Mouse (Mus musculus) liver, postnatal 0 days (tissue): ENCODE measurements around the gene Ocrl. TPM values are rescaled to one million over a fixed set of nuclear protein-coding genes. Genes with fewer than 3 reads are reported as not detected.

Experiments
- ATAC-seq: fragments of 200-750 bp; cut with Nextera tagmentation; 2 replicates; pipeline ENCODE4 v1.8.0; 2017; ENCODE audit warnings: mild to moderate bottlenecking, moderate library complexity
- DNase-seq: peaks from one replicate; pipeline ENCODE4 v3.0.0-alpha.2; 2016
- H3K27ac ChIP-seq: fragments of 300-500 bp; sonication (generic); 2 replicates; pipeline ENCODE4 v1.5.1; 2014; ENCODE audit warnings: antibody characterized with exemption, moderate library complexity, mild to moderate bottlenecking, low read depth
- H3K27me3 ChIP-seq: fragments of 300-500 bp; sonication (generic); 2 replicates; pipeline ENCODE4 v1.6.1; 2014; ENCODE audit warnings: low read length, control low read depth, mixed read lengths; ENCODE audit not compliant: insufficient read depth
- H3K36me3 ChIP-seq: fragments of 300-500 bp; sonication (generic); replicated peaks from 2 replicates; pipeline ENCODE4 v1.6.1; 2014; ENCODE audit warnings: mild to moderate bottlenecking, control low read depth, low read length, moderate library complexity, mixed read lengths; ENCODE audit not compliant: insufficient read depth
- H3K4me1 ChIP-seq: fragments of 300-500 bp; sonication (generic); 2 replicates; pipeline ENCODE4 v1.6.1; 2014; ENCODE audit warnings: antibody characterized with exemption, mild to moderate bottlenecking, control low read depth; ENCODE audit not compliant: insufficient read depth
- H3K4me2 ChIP-seq: fragments of 300-500 bp; sonication (generic); 2 replicates; pipeline ENCODE4 v1.6.1; 2014; ENCODE audit warnings: low read depth, mild to moderate bottlenecking, low read length, moderate library complexity, mixed read lengths
- H3K4me3 ChIP-seq: fragments of 300-500 bp; sonication (generic); 2 replicates; pipeline ENCODE4 v1.5.1; 2014; ENCODE audit warnings: low read depth, low read length
- H3K9ac ChIP-seq: fragments of 300-500 bp; sonication (generic); replicated peaks from 2 replicates; pipeline ENCODE4 v1.6.1; 2014; ENCODE audit warnings: mild to moderate bottlenecking, moderate library complexity
- H3K9me3 ChIP-seq: fragments of 300-500 bp; sonication (generic); 2 replicates; pipeline ENCODE4 v1.6.1; 2016; ENCODE audit warnings: mild to moderate bottlenecking, control low read depth, low read length, mixed read lengths
- CTCF ChIP-seq: sonication (generic); IDR thresholded peaks from 2 replicates; pipeline ENCODE4 v1.5.1; 2016; ENCODE audit warnings: antibody characterized with exemption, low read depth
- EP300 ChIP-seq: IDR thresholded peaks from 2 replicates; pipeline ENCODE4 v1.6.1; 2016; ENCODE audit warnings: antibody characterized with exemption, low read depth, mild to moderate bottlenecking
- WGBS: fragments of 180-500 bp; shearing (Covaris S2); extraction: QIAGEN DNeasy Blood & Tissue Kit; methylation state at CpG from one replicate; pipeline ENCODE4 v1.1.7; 2014; ENCODE audit not compliant: insufficient replicate concordance; 5-methylcytosine and 5-hydroxymethylcytosine counted together
- polyA plus RNA-seq: library from polyadenylated mRNA; unstranded; fragments of >200 nt; fragmentation: Nextera tagmentation; extraction: Ambion mirVana; gene quantifications from 2 replicates; pipeline ENCODE4 v1.2.1, GENCODE M21; 2015

The Ocrl gene
- polyA plus RNA-seq = 2.5 and 2.6 TPM in 2 replicates

DNA sequence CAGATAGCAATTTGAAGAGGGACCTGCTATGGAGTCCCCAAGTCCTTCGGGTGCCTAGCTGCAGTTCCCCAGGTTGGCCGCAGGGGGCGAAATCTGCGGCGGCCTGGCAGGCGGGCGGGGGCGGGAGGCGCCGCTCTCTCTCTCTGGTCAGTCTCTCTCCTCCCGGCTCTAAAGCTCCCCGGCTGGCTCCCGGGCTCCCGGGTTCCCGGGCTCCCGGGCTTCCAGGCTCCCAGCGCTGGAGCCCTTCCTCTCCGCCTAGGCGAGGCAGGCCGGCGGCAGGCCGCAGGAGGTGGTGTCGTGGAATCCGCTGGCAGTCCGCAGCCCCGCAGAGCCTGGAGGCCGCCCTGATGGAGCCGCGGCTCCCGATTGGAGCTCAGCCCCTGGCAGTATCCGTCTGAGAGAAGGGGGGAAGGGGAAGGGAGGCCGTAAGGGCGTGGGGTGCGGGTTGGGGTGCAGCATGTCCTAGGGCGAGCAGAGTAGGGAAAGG lies at the start of gene Ocrl:
TSS of gene Ocrl (plus strand) at position 82 of the 487 bp plus-strand sequence.
- DNase-seq (peak; percentile 75), ATAC-seq (peak; percentile 89)
- H3K4me3 ChIP-seq = peak within 1 kb of the TSS; percentile 71
- H3K4me2 ChIP-seq = peak within 1 kb of the TSS; percentile 73
- H3K4me1 ChIP-seq = no peaks in the 10 kb centered on the region
- H3K36me3 ChIP-seq = no peaks in the 10 kb centered on the region
- H3K9me3 ChIP-seq = no peaks in the 10 kb centered on the region
- 11% methylated on average over 35 of the region's 35 CpGs for WGBS
- peak within 1 kb of the TSS; percentile 60; the same call in 1 of the 2 replicates for H3K27ac ChIP-seq
- H3K27me3 ChIP-seq = no peaks in the 10 kb centered on the region
- no peak for TF ChIP-seq EP300
- TF ChIP-seq CTCF = peak; percentile 80
- peak within 1 kb of the TSS; percentile 71 for H3K9ac ChIP-seq

DNA sequence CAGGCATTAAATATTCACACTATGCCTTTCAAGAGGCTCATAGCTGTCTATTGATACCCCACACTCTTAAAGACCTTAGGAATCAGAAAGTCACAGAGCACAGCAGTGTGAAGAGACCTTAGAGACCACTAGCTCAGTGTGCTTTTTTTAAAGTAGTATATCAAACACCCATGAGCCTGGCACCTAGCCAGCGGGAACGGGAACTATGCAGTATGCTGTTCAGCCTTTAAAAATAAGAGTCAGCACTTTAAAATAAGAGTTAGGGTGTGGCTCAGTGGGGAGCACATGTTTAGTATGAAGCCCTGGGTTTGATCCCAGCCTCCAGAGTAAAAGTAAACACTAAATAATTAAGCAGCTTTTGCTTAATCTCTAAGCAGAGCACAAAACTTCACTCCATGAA lies 32.1 kb upstream of the Ocrl start:
- TF ChIP-seq CTCF = no peak
- no peak for TF ChIP-seq EP300
- no peaks in the 10 kb centered on the region for H3K27me3 ChIP-seq
- H3K4me3 ChIP-seq = no peak overlapping the region
- H3K4me2 ChIP-seq = no peak overlapping the region
- H3K36me3 ChIP-seq = no peaks in the 10 kb centered on the region
- no peak overlapping the region for H3K27ac ChIP-seq
- ATAC-seq (no peak), DNase-seq (peak; percentile 24)
- no peak overlapping the region for H3K9ac ChIP-seq
- H3K4me1 ChIP-seq = no peaks in the 10 kb centered on the region
- H3K9me3 ChIP-seq = no peaks in the 10 kb centered on the region
- 35% methylated on average over 2 of the region's 2 CpGs for WGBS

DNA sequence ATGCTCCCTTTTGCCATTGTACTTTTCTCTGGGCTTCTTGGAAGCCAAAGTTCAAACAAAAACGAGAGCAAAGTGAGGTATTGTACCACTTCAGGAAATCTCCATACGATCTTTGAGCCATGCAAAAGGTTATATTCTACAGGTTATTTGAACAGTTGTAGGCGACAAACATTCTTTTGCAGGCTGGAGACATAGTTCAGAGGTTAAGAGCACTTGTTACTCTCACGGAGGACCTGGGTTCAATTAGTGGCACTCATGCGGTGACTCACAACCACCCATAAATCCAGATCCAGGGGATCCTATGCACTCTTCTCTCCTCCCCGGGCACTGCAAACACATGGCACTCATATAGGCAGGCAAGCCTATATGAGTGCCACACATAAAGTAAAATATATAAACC lies 29.4 kb upstream of the Ocrl start:
- no peak for DNase-seq

DNA sequence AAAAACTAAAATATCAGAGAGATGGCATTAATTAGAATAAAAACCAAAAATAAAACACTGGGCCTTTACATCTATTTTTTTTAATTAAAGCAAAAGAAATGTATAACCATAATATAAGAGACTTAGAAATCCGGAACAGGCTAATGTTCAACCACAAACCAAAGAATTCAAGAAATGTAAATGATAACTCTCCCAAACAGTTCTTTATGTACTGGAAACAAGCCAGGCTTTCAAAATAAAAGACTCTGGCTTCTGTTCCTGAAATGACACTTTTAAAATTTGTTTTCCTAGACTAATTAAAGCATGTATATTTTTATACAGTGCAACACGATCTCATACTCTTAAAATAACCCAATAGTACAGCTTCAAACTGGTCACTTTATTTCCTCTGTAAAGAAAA lies 24.8 kb upstream of the Ocrl start:
- Histone ChIP-seq H3K4me2 (no peak overlapping the region), H3K4me3 (no peak overlapping the region), H3K9ac (no peak overlapping the region), H3K27me3 (no peaks in the 10 kb centered on the region), H3K9me3 (no peaks in the 10 kb centered on the region), H3K27ac (no peak overlapping the region), H3K36me3 (no peaks in the 10 kb centered on the region), H3K4me1 (no peaks in the 10 kb centered on the region)
- TF ChIP-seq CTCF (no peak), EP300 (no peak)
- DNase-seq (no peak), ATAC-seq (no peak)
- WGBS = 57% methylated on average over 2 of the region's 2 CpGs

More for the DNA sequence above, 29.4 kb upstream of the Ocrl start:
- Histone ChIP-seq H3K27ac (no peak overlapping the region), H3K4me2 (no peak overlapping the region), H3K4me3 (no peak overlapping the region), H3K9ac (no peak overlapping the region), H3K36me3 (no peaks in the 10 kb centered on the region), H3K9me3 (no peaks in the 10 kb centered on the region), H3K27me3 (no peaks in the 10 kb centered on the region), H3K4me1 (no peaks in the 10 kb centered on the region)
- TF ChIP-seq CTCF (no peak), EP300 (no peak)
- 64% methylated on average over 6 of the region's 6 CpGs for WGBS
- ATAC-seq = no peak

DNA sequence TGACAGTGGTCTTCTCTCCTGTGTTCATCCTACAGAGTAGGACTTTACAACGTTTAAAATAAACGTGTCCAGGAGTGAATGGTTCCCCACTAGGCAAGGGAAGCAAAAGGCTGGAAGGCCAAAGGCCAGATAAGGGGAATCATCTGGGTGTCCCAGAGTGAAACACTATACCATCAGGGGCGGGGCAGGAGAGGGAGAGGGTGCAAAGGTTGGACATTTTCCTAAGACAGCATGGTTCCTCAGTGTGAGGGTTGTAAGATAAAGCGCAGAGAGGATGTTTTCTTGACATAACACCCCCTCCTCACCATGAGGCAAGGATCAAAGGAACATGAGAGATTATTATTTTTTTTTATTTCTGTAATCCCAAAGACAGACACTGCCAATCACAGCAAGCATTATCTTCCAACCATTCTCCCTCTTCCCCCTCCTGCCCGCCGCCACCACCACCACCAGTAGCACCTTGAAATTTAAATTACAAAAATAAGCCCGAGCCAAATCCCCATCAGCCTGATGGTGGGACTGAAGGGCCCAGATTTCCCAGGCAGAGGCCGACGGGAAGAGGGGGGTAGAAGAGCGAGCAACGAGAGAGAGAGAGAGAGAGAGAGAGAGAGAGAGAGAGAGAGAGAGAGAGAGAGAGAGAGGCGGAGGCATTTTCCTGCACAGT lies 20.8 kb upstream of the Ocrl start:
- Histone ChIP-seq H3K9me3 (no peaks in the 10 kb centered on the region), H3K4me1 (no peaks in the 10 kb centered on the region), H3K27me3 (0 out of 2 replicates have a peak, but pooled peaks cover 3% of the 10 kb centered on the region), H3K27ac (no peak overlapping the region), H3K4me3 (peak overlapping the region; percentile 49), H3K4me2 (peak overlapping the region; percentile 75), H3K9ac (no peak overlapping the region), H3K36me3 (no peaks in the 10 kb centered on the region)
- no peak for TF ChIP-seq EP300
- TF ChIP-seq CTCF = no peak
- 15% methylated on average over 11 of the region's 12 CpGs for WGBS
- no peak for DNase-seq
- no peak for ATAC-seq

DNA sequence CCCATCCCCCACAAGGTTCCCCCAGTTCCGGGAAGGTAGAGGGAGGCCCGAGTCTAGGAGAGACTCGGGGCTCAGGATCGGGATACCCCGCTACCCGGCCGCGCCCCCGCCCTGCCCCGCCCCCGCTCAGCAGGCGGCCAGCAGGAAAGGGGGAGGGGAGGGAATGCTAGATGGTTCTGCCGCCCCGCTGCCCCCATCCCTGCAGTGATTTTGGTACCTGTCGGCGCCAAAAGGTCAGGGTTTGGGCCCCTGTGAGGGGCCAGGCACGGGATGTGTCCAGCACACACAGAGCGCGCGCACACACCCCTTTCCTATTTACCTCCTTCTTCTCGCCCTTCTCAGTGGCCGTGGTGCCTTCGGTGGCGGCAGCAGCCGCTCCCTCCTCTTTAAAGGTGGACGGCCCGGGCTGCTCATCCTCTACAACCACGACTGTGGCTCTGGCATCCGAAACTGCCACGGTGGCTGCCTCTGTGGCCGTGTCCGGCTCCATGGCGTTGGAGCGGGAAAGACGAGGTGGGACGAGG lies 20.2 kb upstream of the Ocrl start:
- DNase-seq = peak; percentile 14
- H3K4me1 ChIP-seq = no peaks in the 10 kb centered on the region
- H3K36me3 ChIP-seq = no peaks in the 10 kb centered on the region
- H3K4me2 ChIP-seq = peak overlapping the region; percentile 75
- H3K27me3 ChIP-seq = 0 out of 2 replicates have a peak, but pooled peaks cover 3% of the 10 kb centered on the region
- ATAC-seq = no peak
- peak overlapping the region; percentile 49 for H3K4me3 ChIP-seq
- no peak overlapping the region; the same call in 1 of the 2 replicates for H3K9ac ChIP-seq
- WGBS = 16% methylated on average over 22 of the region's 36 CpGs
- TF ChIP-seq EP300 (no peak), CTCF (no peak)
- H3K9me3 ChIP-seq = no peaks in the 10 kb centered on the region
- H3K27ac ChIP-seq = no peak overlapping the region
